8 mouse cellular contexts compared by ENCODE assay signal in the genomic region with DNA sequence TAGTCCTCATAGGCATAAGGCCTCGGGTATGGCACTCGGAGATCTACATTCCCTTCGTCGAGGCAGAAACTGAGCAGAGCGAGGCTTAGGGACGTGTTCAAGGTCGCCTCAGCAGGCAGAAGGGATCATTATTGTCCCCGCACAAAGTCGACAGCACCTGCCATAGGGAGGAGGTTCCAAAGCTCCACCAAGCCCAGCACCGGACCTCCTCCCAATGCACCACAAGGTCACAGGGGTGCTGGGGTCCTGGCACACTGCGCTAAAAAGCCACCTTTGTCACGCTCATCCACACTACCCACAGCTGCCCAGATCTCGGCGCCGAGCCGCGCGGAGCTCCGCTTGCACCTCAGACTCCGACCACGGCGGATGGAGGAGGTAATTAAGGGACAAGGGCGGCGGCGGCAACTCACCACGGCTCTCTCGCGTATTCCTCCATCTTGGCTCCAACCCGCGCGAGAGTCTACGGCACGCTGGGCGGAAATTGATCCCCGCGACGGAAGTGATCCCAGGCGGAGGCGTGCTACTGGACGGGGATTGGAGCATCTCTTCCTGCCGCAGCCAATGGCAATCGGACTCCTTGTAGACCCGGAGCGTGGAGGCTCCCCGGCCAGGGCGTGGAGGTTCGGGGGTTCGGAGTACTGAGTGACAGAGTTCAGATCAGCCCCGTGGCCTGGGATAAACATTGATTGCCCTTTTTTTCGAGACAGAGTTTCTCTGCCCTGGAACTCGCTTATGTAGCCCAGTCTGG. TPM values are rescaled to one million over a fixed set of nuclear protein-coding genes. Genes with fewer than 3 reads are reported as not detected.
DNase-seq lines count a peak whose midpoint lies in the region; ATAC-seq and TF ChIP-seq lines count a peak whose summit lies in the region.

A gene (minus strand): TSS at position 495 of the 748 bp plus-strand sequence.

- TF ChIP-seq EP300 in heart, postnatal 0 days (IDR thresholded peaks at IDR 0.05; ENCODE audit: low read depth), result no peak

- H3K36me3 ChIP-seq in E14TG2a.4 (ENCODE audit: insufficient read depth, low read length), result peaks cover 24% of the 10 kb centered on the region
- peaks cover 16% of the 10 kb centered on the region for H3K36me3 ChIP-seq in forebrain, embryonic 12.5 days (replicated peaks)
- peaks cover 10% of the 10 kb centered on the region for H3K36me3 ChIP-seq in heart, postnatal 0 days (replicated peaks; ENCODE audit: control insufficient read depth, insufficient read depth, low read length)
- no peaks in the 10 kb centered on the region; the same call in 1 of the 2 replicates for H3K36me3 ChIP-seq in liver, embryonic 16.5 days (ENCODE audit: control insufficient read depth, insufficient read depth)
- peaks cover 15% of the 10 kb centered on the region for H3K36me3 ChIP-seq in neural tube, embryonic 13.5 days
- H3K36me3 ChIP-seq in testis, adult 2 months (ENCODE audit: control insufficient read depth, insufficient read depth, low read length), result no peaks in the 10 kb centered on the region; the same call in 1 of the 2 replicates

- under 1% methylated on average over 51 of the region's 51 CpGs for WGBS in forebrain, embryonic 12.5 days
- WGBS in heart, postnatal 0 days, result under 1% methylated on average over 51 of the region's 51 CpGs
- under 1% methylated on average over 51 of the region's 51 CpGs for WGBS in liver, embryonic 16.5 days (ENCODE audit: insufficient replicate concordance)
- under 1% methylated on average over 51 of the region's 51 CpGs for WGBS in neural tube, embryonic 13.5 days

- H3K4me3 ChIP-seq in E14TG2a.4 (replicated peaks; ENCODE audit: low read length), result peak within 1 kb of the TSS; percentile 94
- peak within 1 kb of the TSS; percentile 90 for H3K4me3 ChIP-seq in forebrain, embryonic 12.5 days (replicated peaks)
- peak within 1 kb of the TSS; percentile 91 for H3K4me3 ChIP-seq in heart, postnatal 0 days (ENCODE audit: low read depth, low read length)
- peak within 1 kb of the TSS; percentile 90 for H3K4me3 ChIP-seq in liver, embryonic 16.5 days (ENCODE audit: low read depth, low read length)
- peak within 1 kb of the TSS; percentile 94 for H3K4me3 ChIP-seq in neural tube, embryonic 13.5 days
- peak within 1 kb of the TSS; percentile 98 for H3K4me3 ChIP-seq in testis, adult 2 months (ENCODE audit: control insufficient read depth, low read depth, low read length)

- ATAC-seq in forebrain, embryonic 12.5 days (ENCODE audit: low FRiP score), result peak; percentile 99
- ATAC-seq in heart, postnatal 0 days (ENCODE audit: insufficient read depth, low read depth), result peak; percentile 99
- ATAC-seq in liver, embryonic 16.5 days (ENCODE audit: low read depth), result peak; percentile 100
- peak; percentile 99 for ATAC-seq in neural tube, embryonic 13.5 days (ENCODE audit: low read depth)

- H3K27ac ChIP-seq in forebrain, embryonic 12.5 days, result peak within 1 kb of the TSS; percentile 82
- H3K27ac ChIP-seq in heart, postnatal 0 days (ENCODE audit: low read depth), result peak within 1 kb of the TSS; percentile 92
- H3K27ac ChIP-seq in liver, embryonic 16.5 days (ENCODE audit: low read length), result peak within 1 kb of the TSS; percentile 78
- peak within 1 kb of the TSS; percentile 91 for H3K27ac ChIP-seq in neural tube, embryonic 13.5 days (replicated peaks)
- H3K27ac ChIP-seq in testis, adult 2 months (ENCODE audit: control insufficient read depth, insufficient read depth, low read depth, low read length), result peak within 1 kb of the TSS; percentile 91

- peak; percentile 85 for TF ChIP-seq POLR2A in testis, adult 2 months (IDR thresholded peaks at IDR 0.05; ENCODE audit: control insufficient read depth, low read depth, low read length)

- no peaks in the 10 kb centered on the region for H3K27me3 ChIP-seq in E14TG2a.4 (ENCODE audit: insufficient read depth, low read length)
- peaks cover 4% of the 10 kb centered on the region for H3K27me3 ChIP-seq in forebrain, embryonic 12.5 days
- H3K27me3 ChIP-seq in heart, postnatal 0 days (ENCODE audit: control insufficient read depth, insufficient read depth, low read length), result no peaks in the 10 kb centered on the region
- no peaks in the 10 kb centered on the region for H3K27me3 ChIP-seq in liver, embryonic 16.5 days (ENCODE audit: control insufficient read depth, insufficient read depth, low read depth, low read length)
- H3K27me3 ChIP-seq in neural tube, embryonic 13.5 days, result peaks cover 16% of the 10 kb centered on the region; the same call in 1 of the 2 replicates
- H3K27me3 ChIP-seq in testis, adult 2 months (ENCODE audit: control insufficient read depth, insufficient read depth, low read length), result no peaks in the 10 kb centered on the region

- peak; percentile 89 for DNase-seq in c-Kit-positive CD71-positive TER-119-positive erythroid progenitor cells, embryonic 14.5 days (ENCODE audit: low spot score)
- DNase-seq in heart, postnatal 0 days (ENCODE audit: low spot score), result peak; percentile 96
- DNase-seq in kidney, postnatal 4 days, result peak; percentile 94 to 97

- no peak for TF ChIP-seq CTCF in E14TG2a.4 (conservative IDR thresholded peaks at IDR 0.05; ENCODE audit: low read length)
- no peak for TF ChIP-seq CTCF in heart, postnatal 0 days (IDR thresholded peaks at IDR 0.05; ENCODE audit: low read depth)
- TF ChIP-seq CTCF in testis, adult 2 months (IDR thresholded peaks at IDR 0.05; ENCODE audit: control insufficient read depth, insufficient read depth, insufficient replicate concordance, low read depth, low read length), result no peak

- peak within 1 kb of the TSS; percentile 95 for H3K9ac ChIP-seq in forebrain, embryonic 12.5 days
- H3K9ac ChIP-seq in heart, postnatal 0 days (replicated peaks; ENCODE audit: low read depth, low read length), result peak within 1 kb of the TSS; percentile 97
- peak within 1 kb of the TSS; percentile 90 for H3K9ac ChIP-seq in liver, embryonic 16.5 days (ENCODE audit: low read depth, low read length)
- peak within 1 kb of the TSS; percentile 97 for H3K9ac ChIP-seq in neural tube, embryonic 13.5 days

- no peaks in the 10 kb centered on the region for H3K9me3 ChIP-seq in E14TG2a.4 (ENCODE audit: low read length)
- no peaks in the 10 kb centered on the region for H3K9me3 ChIP-seq in forebrain, embryonic 12.5 days
- no peaks in the 10 kb centered on the region for H3K9me3 ChIP-seq in heart, postnatal 0 days (replicated peaks; ENCODE audit: control insufficient read depth, low read length)
- H3K9me3 ChIP-seq in liver, embryonic 16.5 days (replicated peaks; ENCODE audit: control insufficient read depth, low read length), result no peaks in the 10 kb centered on the region
- H3K9me3 ChIP-seq in neural tube, embryonic 13.5 days, result no peaks in the 10 kb centered on the region

- peak within 1 kb of the TSS; percentile 84 for H3K4me2 ChIP-seq in forebrain, embryonic 12.5 days
- peak within 1 kb of the TSS; percentile 81 for H3K4me2 ChIP-seq in heart, postnatal 0 days (ENCODE audit: low read depth, low read length)
- H3K4me2 ChIP-seq in liver, embryonic 16.5 days (ENCODE audit: low read depth, low read length), result peak within 1 kb of the TSS; percentile 87
- peak within 1 kb of the TSS; percentile 84 for H3K4me2 ChIP-seq in neural tube, embryonic 13.5 days

- peaks cover 29% of the 10 kb centered on the region for H3K4me1 ChIP-seq in E14TG2a.4 (replicated peaks; ENCODE audit: low read depth, low read length)
- H3K4me1 ChIP-seq in forebrain, embryonic 12.5 days, result peaks cover 20% of the 10 kb centered on the region
- peaks cover 10% of the 10 kb centered on the region for H3K4me1 ChIP-seq in heart, postnatal 0 days (ENCODE audit: control insufficient read depth, insufficient read depth)
- peaks cover 16% of the 10 kb centered on the region for H3K4me1 ChIP-seq in liver, embryonic 16.5 days (ENCODE audit: control insufficient read depth, low read depth, low read length)
- H3K4me1 ChIP-seq in neural tube, embryonic 13.5 days (replicated peaks), result peaks cover 24% of the 10 kb centered on the region
- H3K4me1 ChIP-seq in testis, adult 2 months (ENCODE audit: control insufficient read depth, insufficient read depth, low read length), result peaks cover 5% of the 10 kb centered on the region

RNA-seq across cellular contexts. Expression of the gene that starts here (rescaled TPM):
- polyA plus RNA-seq in forebrain, embryonic 12.5 days (2016; fragmentation: Nextera tagmentation; extraction: Ambion mirVana), result 142 and 159 TPM in 2 replicates
- 142 and 230 TPM in 2 replicates for total RNA-seq in heart, postnatal 0 days (2014; rRNA removed; ENCODE audit: low replicate concordance)
- polyA plus RNA-seq in heart, postnatal 0 days (2015; fragmentation: Nextera tagmentation; extraction: Ambion mirVana), result 657 and 685 TPM in 2 replicates
- polyA plus RNA-seq in liver, embryonic 16.5 days (2015; fragmentation: Nextera tagmentation; extraction: Ambion mirVana), result 85.6 and 101 TPM in 2 replicates
- polyA plus RNA-seq in neural tube, embryonic 13.5 days (2015; fragmentation: Nextera tagmentation; extraction: Ambion mirVana), result 160 and 166 TPM in 2 replicates
- polyA plus RNA-seq in testis, adult 2 months (2012; rRNA removed), result 69.1 and 73.2 TPM in 2 replicates

Comparison
In these comparisons a context has a peak if more than half of its experiments do, and no peak if none do; other contexts are left out.
1. Peak in every context shown above with its lines: DNase-seq, ATAC-seq, H3K4me3 ChIP-seq and H3K27ac ChIP-seq.